Mouse (Mus musculus) hindbrain, embryonic 12.5 days (tissue): ENCODE results near the gene D17H6S53E. TPM values are rescaled to one million over a fixed set of nuclear protein-coding genes. Genes with fewer than 3 reads are reported as not detected.

ENCODE experiments used
- ATAC-seq: fragments of 200-750 bp; cut with Nextera tagmentation; 2 replicates; pipeline ENCODE4 v1.8.0; 2017; ENCODE audit warnings: moderate TSS enrichment; ENCODE audit not compliant: low FRiP score
- H3K27ac ChIP-seq: fragments of 300-500 bp; sonication (generic); 2 replicates; pipeline ENCODE4 v1.5.1; 2016; ENCODE audit warnings: mild to moderate bottlenecking
- H3K27me3 ChIP-seq: fragments of 300-500 bp; sonication (generic); 2 replicates; pipeline ENCODE4 v1.6.1; 2016; ENCODE audit warnings: mild to moderate bottlenecking
- H3K36me3 ChIP-seq: fragments of 300-500 bp; sonication (generic); 2 replicates; pipeline ENCODE4 v1.6.1; 2016; ENCODE audit warnings: mild to moderate bottlenecking
- H3K4me1 ChIP-seq: fragments of 300-500 bp; sonication (generic); 2 replicates; pipeline ENCODE4 v1.6.1; 2016
- H3K4me2 ChIP-seq: fragments of 300-500 bp; sonication (generic); replicated peaks from 2 replicates; pipeline ENCODE4 v1.6.1; 2016; ENCODE audit warnings: mild to moderate bottlenecking
- H3K4me3 ChIP-seq: fragments of 300-500 bp; sonication (generic); 2 replicates; pipeline ENCODE4 v1.5.1; 2016; ENCODE audit warnings: mild to moderate bottlenecking
- H3K9ac ChIP-seq: fragments of 300-500 bp; sonication (generic); 2 replicates; pipeline ENCODE4 v1.6.1; 2016; ENCODE audit warnings: mild to moderate bottlenecking, moderate library complexity
- H3K9me3 ChIP-seq: fragments of 300-500 bp; sonication (generic); replicated peaks from 2 replicates; pipeline ENCODE4 v1.6.1; 2016; ENCODE audit warnings: mild to moderate bottlenecking
- WGBS: fragments of 180-500 bp; shearing (Covaris S2); methylation state at CpG from one replicate; pipeline ENCODE4 v1.1.7; 2016; 5-methylcytosine and 5-hydroxymethylcytosine counted together
- polyA plus RNA-seq: library from polyadenylated mRNA; unstranded; fragments of >200 nt; fragmentation: Nextera tagmentation; extraction: Ambion mirVana; gene quantifications from 2 replicates; pipeline ENCODE4 v1.2.1, GENCODE M21; 2016

The D17H6S53E gene
- 7.3 and 7.7 TPM in 2 replicates for polyA plus RNA-seq

- Histone ChIP-seq H3K36me3 (peaks cover 22% of the 10 kb centered on the region; the same call in 1 of the 2 replicates), H3K27ac (peak within 1 kb of the TSS; percentile 49), H3K27me3 (no peaks in the 10 kb centered on the region), H3K9ac (peak within 1 kb of the TSS; percentile 81), H3K4me3 (peak within 1 kb of the TSS; percentile 56), H3K9me3 (no peaks in the 10 kb centered on the region), H3K4me2 (peak within 1 kb of the TSS; percentile 62), H3K4me1 (peaks cover 36% of the 10 kb centered on the region)
- under 1% methylated on average over 36 of the region's 36 CpGs for WGBS
- ATAC-seq = peak; percentile 39; the same call in 1 of the 2 replicates
Observed at GRCm38 (mm10) chr17:35126206-35126611, at the start of gene D17H6S53E. Gene D17H6S53E (plus strand): TSS chr17:35126373.

- H3K4me2 ChIP-seq = peak within 1 kb of the TSS; percentile 43
- no peaks in the 10 kb centered on the region for H3K36me3 ChIP-seq
- H3K27me3 ChIP-seq = peaks cover 8% of the 10 kb centered on the region; the same call in 1 of the 2 replicates
- H3K9ac ChIP-seq = peak within 1 kb of the TSS; percentile 13; the same call in 1 of the 2 replicates
- H3K27ac ChIP-seq = no peak within 1 kb of the TSS
- no peak for ATAC-seq
- WGBS = 27% methylated on average over 10 of the region's 10 CpGs
- H3K4me3 ChIP-seq = peak within 1 kb of the TSS; percentile 14; the same call in 1 of the 2 replicates
- peaks cover 18% of the 10 kb centered on the region for H3K4me1 ChIP-seq
- no peaks in the 10 kb centered on the region for H3K9me3 ChIP-seq
Observed at GRCm38 (mm10) chr17:35076507-35077176, 49.5 kb upstream of the D17H6S53E start, which contains the start of gene Ly6g6e. Gene Ly6g6e (plus strand): TSS chr17:35076902.

DNA sequence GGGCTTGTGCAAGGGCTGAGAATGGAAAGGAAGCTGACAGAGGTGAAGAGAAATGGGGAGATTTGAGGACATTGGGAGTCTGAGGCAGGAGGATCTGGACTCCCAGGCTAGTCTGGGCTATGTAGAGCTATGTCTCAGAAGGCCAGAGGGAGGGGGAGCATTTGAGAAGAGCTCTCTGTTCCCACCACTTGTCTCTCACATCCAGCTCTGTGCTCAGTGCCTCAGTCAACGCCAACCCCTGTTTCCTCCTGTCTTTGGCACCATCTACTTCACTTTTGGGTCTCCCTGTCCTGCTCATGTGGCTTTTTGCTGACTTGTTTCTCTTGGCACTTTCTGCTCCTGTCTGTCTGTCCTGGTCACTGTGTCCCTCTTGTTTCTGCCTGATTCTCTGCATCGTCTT lies 48.9 kb upstream of the D17H6S53E start:
- H3K9ac ChIP-seq = peak overlapping the region; percentile 13; the same call in 1 of the 2 replicates
- no peak overlapping the region for H3K4me3 ChIP-seq
- no peaks in the 10 kb centered on the region for H3K9me3 ChIP-seq
- peak overlapping the region; percentile 43 for H3K4me2 ChIP-seq
- WGBS = 41% methylated on average over 2 of the region's 2 CpGs
- no peak for ATAC-seq
- H3K4me1 ChIP-seq = peaks cover 18% of the 10 kb centered on the region
- H3K27me3 ChIP-seq = peaks cover 8% of the 10 kb centered on the region; the same call in 1 of the 2 replicates
- no peaks in the 10 kb centered on the region for H3K36me3 ChIP-seq
- H3K27ac ChIP-seq = no peak overlapping the region

DNA sequence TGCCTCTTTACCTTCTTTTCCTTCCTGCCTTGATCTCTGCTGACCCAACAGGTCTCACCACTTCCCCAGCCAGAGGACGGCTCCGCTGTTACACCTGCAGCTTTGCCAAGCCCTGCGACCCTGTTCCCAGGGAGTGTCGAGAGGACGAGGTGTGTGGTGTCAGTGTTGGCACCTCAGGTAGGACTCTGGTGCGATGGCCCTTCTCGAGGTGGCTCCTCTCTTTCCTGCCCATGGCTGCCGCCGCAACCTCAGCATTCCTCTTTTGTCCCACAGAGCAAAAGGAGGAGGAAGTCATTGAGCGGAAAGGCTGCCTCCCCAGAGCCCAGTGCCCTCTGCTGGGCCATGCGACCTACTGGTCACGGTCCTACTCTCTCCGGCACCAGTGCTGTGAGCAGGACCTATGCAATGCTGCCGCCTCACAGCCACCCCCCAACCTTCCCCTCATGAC lies 48.4 kb upstream of the D17H6S53E start, which contains the start of gene Ly6g6d:
TSS of gene Ly6g6d (minus strand) at position 280 of the 448 bp plus-strand sequence.
- peak within 1 kb of the TSS; percentile 14 for H3K4me3 ChIP-seq
- no peak for ATAC-seq
- no peaks in the 10 kb centered on the region for H3K9me3 ChIP-seq
- peaks cover 18% of the 10 kb centered on the region for H3K4me1 ChIP-seq
- 7% methylated on average over 14 of the region's 14 CpGs for WGBS
- peak within 1 kb of the TSS; percentile 43 for H3K4me2 ChIP-seq
- H3K9ac ChIP-seq = peak within 1 kb of the TSS; percentile 13
- H3K27ac ChIP-seq = no peak within 1 kb of the TSS
- H3K36me3 ChIP-seq = no peaks in the 10 kb centered on the region
- peaks cover 8% of the 10 kb centered on the region; the same call in 1 of the 2 replicates for H3K27me3 ChIP-seq

GRCm38 (mm10) chr17:35079778-35080177 lies 46.4 kb upstream of the D17H6S53E start:
- H3K27ac ChIP-seq = no peak overlapping the region
- ATAC-seq = no peak
- 70% methylated on average over 9 of the region's 9 CpGs for WGBS
- no peak overlapping the region for H3K4me3 ChIP-seq
- H3K4me1 ChIP-seq = peaks cover 18% of the 10 kb centered on the region
- H3K9me3 ChIP-seq = no peaks in the 10 kb centered on the region
- no peaks in the 10 kb centered on the region for H3K36me3 ChIP-seq
- H3K4me2 ChIP-seq = no peak overlapping the region
- H3K9ac ChIP-seq = no peak overlapping the region
- H3K27me3 ChIP-seq = peaks cover 2% of the 10 kb centered on the region; the same call in 1 of the 2 replicates

DNA sequence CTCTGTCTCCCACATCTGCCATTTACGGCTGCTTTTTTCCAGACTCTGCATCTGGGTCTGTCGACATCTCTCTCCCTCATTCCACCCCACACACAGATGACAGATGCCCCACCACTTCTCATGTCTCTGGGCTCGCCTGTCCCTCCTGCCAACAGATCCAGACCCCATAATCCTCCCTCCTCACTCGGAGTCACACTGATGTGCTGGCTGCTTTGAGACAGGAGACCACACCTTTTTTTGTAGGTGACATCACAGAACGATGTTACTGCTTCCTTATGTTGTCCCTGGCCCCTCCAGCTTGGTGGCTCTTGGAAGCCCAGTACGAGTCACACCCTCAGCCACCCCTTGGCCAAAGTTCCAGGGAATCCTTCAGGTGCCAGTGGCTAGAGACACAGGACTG lies 45.9 kb upstream of the D17H6S53E start:
- no peaks in the 10 kb centered on the region for H3K9me3 ChIP-seq
- WGBS = 64% methylated on average over 6 of the region's 6 CpGs
- H3K36me3 ChIP-seq = no peaks in the 10 kb centered on the region
- no peak overlapping the region for H3K4me3 ChIP-seq
- no peak for ATAC-seq
- no peak overlapping the region for H3K4me2 ChIP-seq
- H3K4me1 ChIP-seq = peaks cover 18% of the 10 kb centered on the region
- H3K9ac ChIP-seq = no peak overlapping the region
- H3K27me3 ChIP-seq = peaks cover 3% of the 10 kb centered on the region; the same call in 1 of the 2 replicates
- H3K27ac ChIP-seq = no peak overlapping the region

DNA sequence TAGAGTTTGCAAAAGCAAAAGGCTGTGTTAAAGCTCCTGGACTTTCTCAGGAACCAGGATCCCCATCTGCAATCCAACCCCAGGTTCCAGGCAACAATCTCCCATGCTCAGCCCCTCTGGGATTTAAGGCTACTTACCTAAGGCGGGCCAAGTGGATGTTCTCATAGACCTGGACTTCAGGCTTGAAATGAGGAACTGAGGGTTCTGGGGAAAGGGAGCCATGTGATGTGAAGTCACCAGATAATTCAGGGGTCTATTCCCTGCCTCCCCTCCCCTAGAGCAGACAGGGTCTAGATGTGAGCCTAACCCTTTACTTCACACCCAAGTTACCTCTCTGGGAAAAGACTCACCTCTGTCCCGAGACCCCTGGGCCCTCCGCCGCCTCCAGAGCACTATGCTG lies 45.5 kb upstream of the D17H6S53E start:
- WGBS = 83% methylated on average over 4 of the region's 4 CpGs
- Histone ChIP-seq H3K9me3 (no peaks in the 10 kb centered on the region), H3K4me2 (no peak overlapping the region), H3K36me3 (no peaks in the 10 kb centered on the region), H3K27ac (no peak overlapping the region), H3K4me3 (no peak overlapping the region), H3K27me3 (peaks cover 7% of the 10 kb centered on the region; the same call in 1 of the 2 replicates), H3K9ac (no peak overlapping the region), H3K4me1 (peaks cover 18% of the 10 kb centered on the region)
- ATAC-seq = no peak

- no peak overlapping the region for H3K4me3 ChIP-seq
- H3K36me3 ChIP-seq = no peaks in the 10 kb centered on the region
- no peak overlapping the region for H3K27ac ChIP-seq
- ATAC-seq = no peak
- 85% methylated on average over 16 of the region's 16 CpGs for WGBS
- H3K9ac ChIP-seq = no peak overlapping the region
- peaks cover under 1% of the 10 kb centered on the region; the same call in 1 of the 2 replicates for H3K4me1 ChIP-seq
- no peaks in the 10 kb centered on the region for H3K9me3 ChIP-seq
- H3K4me2 ChIP-seq = no peak overlapping the region
- peaks cover 8% of the 10 kb centered on the region; the same call in 1 of the 2 replicates for H3K27me3 ChIP-seq
Observed at GRCm38 (mm10) chr17:35082841-35083576, 43.2 kb upstream of the D17H6S53E start.

DNA sequence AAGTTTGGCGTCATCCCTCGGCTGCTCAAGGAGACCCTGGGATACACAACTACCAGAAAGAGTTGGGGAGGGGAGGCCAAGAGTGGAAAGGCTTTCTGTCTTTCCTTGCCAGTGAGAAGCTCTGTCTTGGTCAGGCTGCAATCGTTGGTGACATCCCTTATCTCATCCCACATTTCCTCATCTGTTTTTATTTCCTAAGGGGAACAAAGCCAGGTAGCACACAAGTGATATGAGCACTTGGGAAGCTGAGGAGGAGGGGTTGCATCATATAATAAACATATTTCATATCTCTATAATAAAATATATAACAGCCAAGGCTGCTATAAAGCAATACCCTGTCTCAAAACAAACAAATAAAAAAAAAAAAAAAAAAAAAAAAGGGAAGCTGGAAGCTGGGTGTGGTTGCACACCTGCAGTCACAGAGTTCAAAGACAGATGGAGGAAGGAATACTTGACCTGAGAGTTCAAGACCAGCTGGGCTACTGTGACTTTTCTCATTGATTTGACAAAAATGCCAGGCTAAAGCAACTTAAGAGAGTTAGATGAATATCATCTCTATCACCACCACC lies 42.2 kb upstream of the D17H6S53E start:
- Histone ChIP-seq H3K27ac (no peak overlapping the region), H3K4me1 (no peaks in the 10 kb centered on the region), H3K4me3 (no peak overlapping the region), H3K36me3 (no peaks in the 10 kb centered on the region), H3K9ac (no peak overlapping the region), H3K27me3 (peaks cover 8% of the 10 kb centered on the region; the same call in 1 of the 2 replicates), H3K4me2 (no peak overlapping the region), H3K9me3 (no peaks in the 10 kb centered on the region)
- ATAC-seq = no peak
- WGBS = 78% methylated on average over 3 of the region's 3 CpGs

- ATAC-seq = no peak
- no peak within 1 kb of the TSS for H3K9ac ChIP-seq
- H3K27ac ChIP-seq = no peak within 1 kb of the TSS
- no peak within 1 kb of the TSS for H3K4me3 ChIP-seq
- 0 out of 2 replicates have a peak, but pooled peaks cover 6% of the 10 kb centered on the region for H3K27me3 ChIP-seq
- no peaks in the 10 kb centered on the region for H3K36me3 ChIP-seq
- no peaks in the 10 kb centered on the region for H3K9me3 ChIP-seq
- H3K4me1 ChIP-seq = peaks cover 6% of the 10 kb centered on the region
- no peak within 1 kb of the TSS for H3K4me2 ChIP-seq
- 79% methylated on average over 7 of the region's 7 CpGs for WGBS
Observed at GRCm38 (mm10) chr17:35085208-35085865, 40.8 kb upstream of the D17H6S53E start, which contains the start of gene Ly6g6f. Gene Ly6g6f (minus strand): TSS chr17:35085610.

DNA sequence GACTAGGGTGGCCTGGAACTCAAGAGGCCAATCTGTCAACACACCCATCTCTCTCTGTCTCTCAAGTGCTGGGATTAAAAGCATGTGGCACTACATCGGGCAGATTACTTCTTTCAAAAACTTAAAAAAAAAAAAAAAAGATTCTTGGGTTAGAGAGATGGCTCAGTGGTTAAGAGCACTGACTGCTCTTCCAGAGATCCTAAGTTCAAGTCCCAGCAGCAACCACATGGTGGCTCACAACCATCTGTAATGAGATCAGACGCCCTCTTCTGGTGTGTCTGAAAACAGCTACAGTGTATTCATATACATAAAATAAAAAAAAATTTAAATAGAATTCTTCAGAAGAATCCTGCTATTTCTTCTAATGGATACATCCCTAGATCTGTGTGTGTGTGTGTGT lies 38.0 kb upstream of the D17H6S53E start:
- H3K27ac ChIP-seq = no peak overlapping the region
- peaks cover 21% of the 10 kb centered on the region for H3K36me3 ChIP-seq
- H3K27me3 ChIP-seq = 0 out of 2 replicates have a peak, but pooled peaks cover 6% of the 10 kb centered on the region
- 43% methylated on average over 2 of the region's 2 CpGs for WGBS
- H3K4me1 ChIP-seq = peaks cover 12% of the 10 kb centered on the region
- no peak overlapping the region for H3K4me2 ChIP-seq
- ATAC-seq = no peak
- H3K9ac ChIP-seq = no peak overlapping the region
- H3K4me3 ChIP-seq = no peak overlapping the region
- no peaks in the 10 kb centered on the region for H3K9me3 ChIP-seq
